Mouse (Mus musculus) stomach, embryonic 14.5 days (tissue): ENCODE measurements around the gene Ripply2. TPM values are rescaled to one million over a fixed set of nuclear protein-coding genes. Genes with fewer than 3 reads are reported as not detected.

Source experiments
- ATAC-seq: fragments of 200-750 bp; cut with Nextera tagmentation; 2 replicates; pipeline ENCODE4 v1.8.0; 2017; ENCODE audit warnings: low read depth, moderate TSS enrichment; ENCODE audit not compliant: insufficient number of reproducible peaks, insufficient read depth, low FRiP score
- H3K27ac ChIP-seq: fragments of 300-500 bp; sonication (generic); 2 replicates; pipeline ENCODE4 v1.5.1; 2014; ENCODE audit warnings: mild to moderate bottlenecking, low read length, moderate library complexity, mixed read lengths
- H3K27me3 ChIP-seq: fragments of 300-500 bp; sonication (generic); 2 replicates; pipeline ENCODE4 v1.6.1; 2014; ENCODE audit warnings: low read length, control low read depth, mixed read lengths; ENCODE audit not compliant: control insufficient read depth, insufficient read depth
- H3K36me3 ChIP-seq: fragments of 300-500 bp; sonication (generic); 2 replicates; pipeline ENCODE4 v1.6.1; 2014; ENCODE audit warnings: mild to moderate bottlenecking, control low read depth, low read length, moderate library complexity, mixed read lengths; ENCODE audit not compliant: control insufficient read depth, insufficient read depth
- H3K4me1 ChIP-seq: fragments of 300-500 bp; sonication (generic); 2 replicates; pipeline ENCODE4 v1.6.1; 2014; ENCODE audit warnings: low read length, control low read depth, mixed read lengths; ENCODE audit not compliant: control insufficient read depth, insufficient read depth
- H3K4me2 ChIP-seq: fragments of 300-500 bp; sonication (generic); replicated peaks from 2 replicates; pipeline ENCODE4 v1.6.1; 2014; ENCODE audit warnings: low read depth, low read length, control low read depth
- H3K4me3 ChIP-seq: fragments of 300-500 bp; sonication (generic); 2 replicates; pipeline ENCODE4 v1.5.1; 2014; ENCODE audit warnings: low read depth, low read length, control low read depth
- H3K9ac ChIP-seq: fragments of 300-500 bp; sonication (generic); replicated peaks from 2 replicates; pipeline ENCODE4 v1.6.1; 2014; ENCODE audit warnings: low read depth, mild to moderate bottlenecking, control low read depth, low read length, moderate library complexity, mixed read lengths
- H3K9me3 ChIP-seq: fragments of 300-500 bp; sonication (generic); 2 replicates; pipeline ENCODE4 v1.6.1; 2016; ENCODE audit warnings: low read depth, low read length, control low read depth; ENCODE audit not compliant: control insufficient read depth
- WGBS: fragments of 180-500 bp; shearing (Covaris S2); extraction: QIAGEN DNeasy Blood & Tissue Kit; methylation state at CpG from one replicate; pipeline ENCODE4 v1.1.7; 2014; 5-methylcytosine and 5-hydroxymethylcytosine counted together
- polyA plus RNA-seq: library from polyadenylated mRNA; unstranded; fragments of >200 nt; fragmentation: Nextera tagmentation; extraction: Ambion mirVana; gene quantifications from 2 replicates; pipeline ENCODE4 v1.2.1, GENCODE M21; 2014

Ripply2 gene
- polyA plus RNA-seq, 1 experiment from 2014 or later: 1.3 TPM

DNA sequence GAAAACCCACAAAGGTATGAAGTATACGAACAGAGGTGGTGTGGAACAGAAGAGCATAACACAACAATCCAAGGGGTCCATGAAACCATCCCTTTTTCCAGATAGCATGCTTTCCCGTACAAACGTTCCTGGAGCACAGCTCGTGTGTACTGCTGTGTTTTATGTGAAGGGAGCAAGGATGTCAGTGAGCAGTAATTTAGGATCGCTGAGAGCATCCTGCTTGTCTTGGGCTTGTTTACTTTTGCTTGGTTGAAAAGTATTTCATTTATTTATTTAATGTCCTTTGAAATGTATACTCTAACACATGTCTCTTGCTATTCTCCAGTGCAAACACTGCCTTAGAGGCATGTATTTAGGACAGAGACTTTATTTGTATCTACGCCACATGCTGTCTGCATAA lies 30.2 kb upstream of the Ripply2 start:
- no peak overlapping the region for H3K9ac ChIP-seq
- H3K4me2 ChIP-seq: no peak overlapping the region
- ATAC-seq: no peak
- no peaks in the 10 kb centered on the region for H3K27me3 ChIP-seq
- H3K9me3 ChIP-seq: no peaks in the 10 kb centered on the region
- no peak overlapping the region for H3K4me3 ChIP-seq
- H3K27ac ChIP-seq: no peak overlapping the region
- H3K36me3 ChIP-seq: no peaks in the 10 kb centered on the region
- H3K4me1 ChIP-seq: no peaks in the 10 kb centered on the region
- WGBS: 33% methylated on average over 6 of the region's 6 CpGs

DNA sequence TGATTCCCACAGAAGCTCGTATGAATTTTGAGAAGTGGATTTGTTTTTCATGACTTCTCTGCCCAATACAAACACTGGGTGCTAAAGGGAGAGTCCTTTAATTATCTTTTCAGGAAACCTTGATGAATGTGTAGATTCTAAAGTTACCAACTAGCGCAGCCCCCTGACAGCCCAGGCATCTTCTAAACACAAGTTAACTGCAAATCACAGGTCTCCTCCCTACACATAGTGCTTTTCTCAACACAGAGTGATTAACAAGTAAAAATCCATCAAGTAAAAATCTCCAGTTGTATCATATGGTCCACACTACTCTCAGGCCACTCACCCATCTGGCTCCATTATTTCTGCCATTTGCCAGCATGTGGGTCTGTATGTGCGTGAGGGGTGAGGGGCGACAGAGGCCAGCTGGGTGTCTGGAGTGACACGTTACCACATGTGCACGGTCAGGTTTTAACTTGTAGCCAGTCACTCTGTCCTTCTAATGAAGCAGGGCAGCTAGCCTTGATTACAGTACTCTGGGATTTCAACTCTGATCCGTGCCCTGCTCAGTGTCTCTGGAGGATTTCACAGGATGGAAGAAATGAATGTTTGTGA lies 28.5 kb upstream of the Ripply2 start:
- H3K4me3 ChIP-seq: no peak overlapping the region
- no peak overlapping the region for H3K27ac ChIP-seq
- ATAC-seq: no peak
- no peak overlapping the region for H3K9ac ChIP-seq
- no peak overlapping the region for H3K4me2 ChIP-seq
- no peaks in the 10 kb centered on the region for H3K9me3 ChIP-seq
- H3K27me3 ChIP-seq: no peaks in the 10 kb centered on the region
- WGBS: 35% methylated on average over 7 of the region's 7 CpGs
- H3K4me1 ChIP-seq: no peaks in the 10 kb centered on the region
- H3K36me3 ChIP-seq: no peaks in the 10 kb centered on the region

DNA sequence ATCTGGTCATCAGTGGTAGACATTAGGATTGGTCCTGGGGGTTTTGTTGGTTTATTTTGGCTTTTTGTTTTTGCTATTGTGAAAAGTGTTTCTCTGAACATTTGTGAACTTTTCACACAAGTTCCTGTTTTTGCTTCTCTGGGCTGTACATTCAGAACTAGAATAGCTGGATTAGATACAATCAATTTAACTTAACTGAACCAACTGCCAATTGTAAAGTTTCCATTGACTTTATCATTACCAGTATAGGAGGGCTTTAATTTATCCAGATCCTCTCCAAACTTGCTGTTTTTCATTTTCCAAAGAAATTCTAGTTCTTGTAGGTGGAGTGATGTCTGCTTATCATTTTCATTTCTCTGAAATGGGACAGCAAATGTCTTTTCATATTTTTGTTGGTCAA lies 25.5 kb upstream of the Ripply2 start:
- Histone ChIP-seq H3K27me3 (no peaks in the 10 kb centered on the region), H3K9me3 (no peaks in the 10 kb centered on the region), H3K4me1 (no peaks in the 10 kb centered on the region), H3K4me3 (no peak overlapping the region), H3K4me2 (no peak overlapping the region), H3K9ac (no peak overlapping the region), H3K36me3 (no peaks in the 10 kb centered on the region), H3K27ac (no peak overlapping the region)
- no peak for ATAC-seq

DNA sequence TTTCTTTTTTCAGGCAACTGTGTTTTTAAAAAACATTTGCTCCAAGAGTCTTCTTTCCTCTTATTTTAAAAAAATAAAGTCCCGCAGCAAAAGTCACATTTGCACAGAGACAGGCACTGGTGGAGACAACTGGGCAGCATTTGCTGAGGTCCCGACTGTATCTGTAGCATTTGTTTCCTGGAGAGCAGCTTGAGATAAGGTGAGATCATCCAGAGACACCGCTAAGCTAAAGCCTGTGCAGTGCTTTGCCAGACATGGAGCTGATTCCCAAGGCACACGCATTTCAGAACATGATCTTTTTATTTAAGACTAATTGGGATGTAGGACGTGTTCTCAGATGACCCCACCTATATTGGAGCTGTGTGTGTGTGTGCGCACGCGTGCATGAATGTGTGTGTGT lies 23.6 kb upstream of the Ripply2 start:
- WGBS: 69% methylated on average over 8 of the region's 8 CpGs
- no peak overlapping the region for H3K27ac ChIP-seq
- H3K9ac ChIP-seq: no peak overlapping the region
- no peaks in the 10 kb centered on the region for H3K9me3 ChIP-seq
- H3K36me3 ChIP-seq: no peaks in the 10 kb centered on the region
- no peaks in the 10 kb centered on the region for H3K4me1 ChIP-seq
- no peak overlapping the region for H3K4me2 ChIP-seq
- no peaks in the 10 kb centered on the region for H3K27me3 ChIP-seq
- no peak for ATAC-seq
- H3K4me3 ChIP-seq: no peak overlapping the region

DNA sequence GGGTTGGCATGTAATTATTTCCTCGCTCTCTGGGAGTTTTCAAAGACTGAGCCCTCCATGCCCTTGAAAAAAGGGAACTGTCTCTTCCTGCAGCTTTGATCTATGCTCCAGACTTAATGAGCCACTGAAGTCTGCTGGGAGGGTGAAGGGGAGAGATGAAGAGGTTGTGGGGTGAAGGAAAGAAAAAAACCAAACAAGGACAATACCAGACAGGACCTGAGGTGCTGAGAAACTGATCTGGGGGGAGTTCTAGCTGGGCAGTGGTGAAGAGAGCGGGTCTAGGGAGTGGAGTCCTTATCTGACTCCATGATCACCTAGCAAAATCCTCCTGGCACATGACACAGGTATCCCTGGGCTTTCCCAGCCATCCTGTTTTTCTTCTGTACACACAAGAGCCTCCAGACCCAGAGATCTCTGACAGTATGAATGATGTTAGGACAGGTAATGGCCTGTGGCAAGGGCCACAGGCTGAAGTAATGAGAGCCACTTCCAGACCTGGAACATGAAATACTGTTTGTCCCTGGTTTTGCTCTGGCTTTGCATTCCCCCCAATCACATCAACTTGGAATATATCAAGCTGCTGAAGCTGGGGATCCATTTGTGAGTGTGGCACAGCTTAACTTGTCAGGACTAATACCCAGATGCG lies 18.2 kb upstream of the Ripply2 start:
- 59% methylated on average over 3 of the region's 3 CpGs for WGBS

DNA sequence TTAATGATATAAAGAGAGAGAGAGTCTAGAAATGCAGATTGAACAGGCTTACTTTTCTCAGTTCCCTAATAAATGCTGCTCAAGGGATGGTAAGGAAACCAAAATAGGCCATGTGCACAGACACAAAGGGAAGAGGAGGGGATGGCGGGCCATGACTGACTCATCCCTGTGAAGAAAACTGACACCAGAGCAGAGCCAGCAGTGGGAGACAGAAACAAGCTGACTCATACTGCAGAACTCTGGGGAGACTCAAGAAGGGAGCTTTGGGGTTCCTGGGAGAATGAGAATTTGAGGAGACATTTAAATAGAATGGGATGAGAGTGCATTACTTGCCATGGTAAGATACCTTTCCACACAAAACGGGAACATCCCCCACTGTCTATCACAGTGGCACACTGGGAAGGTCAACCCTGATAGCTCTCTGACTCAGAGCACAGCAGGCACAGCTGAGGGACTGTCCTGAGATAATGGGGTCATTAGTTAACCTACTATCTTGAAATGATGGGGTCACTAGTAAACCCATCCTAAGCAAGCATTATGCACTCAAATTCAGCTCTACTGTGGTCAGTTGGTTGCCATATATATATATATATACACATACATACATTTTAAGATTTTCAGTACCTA lies 15.3 kb upstream of the Ripply2 start:
- Histone ChIP-seq H3K4me3 (no peak overlapping the region), H3K4me2 (no peak overlapping the region), H3K4me1 (no peaks in the 10 kb centered on the region), H3K9ac (no peak overlapping the region), H3K27me3 (no peaks in the 10 kb centered on the region), H3K36me3 (no peaks in the 10 kb centered on the region), H3K9me3 (no peaks in the 10 kb centered on the region), H3K27ac (no peak overlapping the region)
- WGBS: 75% methylated on average over 2 of the region's 2 CpGs
- no peak for ATAC-seq

More for the DNA sequence above, 18.2 kb upstream of the Ripply2 start:
- no peaks in the 10 kb centered on the region for H3K36me3 ChIP-seq
- H3K4me3 ChIP-seq: no peak overlapping the region
- no peaks in the 10 kb centered on the region for H3K4me1 ChIP-seq
- no peak overlapping the region for H3K4me2 ChIP-seq
- H3K27me3 ChIP-seq: no peaks in the 10 kb centered on the region
- H3K9ac ChIP-seq: no peak overlapping the region
- ATAC-seq: no peak
- no peak overlapping the region for H3K27ac ChIP-seq
- H3K9me3 ChIP-seq: no peaks in the 10 kb centered on the region

DNA sequence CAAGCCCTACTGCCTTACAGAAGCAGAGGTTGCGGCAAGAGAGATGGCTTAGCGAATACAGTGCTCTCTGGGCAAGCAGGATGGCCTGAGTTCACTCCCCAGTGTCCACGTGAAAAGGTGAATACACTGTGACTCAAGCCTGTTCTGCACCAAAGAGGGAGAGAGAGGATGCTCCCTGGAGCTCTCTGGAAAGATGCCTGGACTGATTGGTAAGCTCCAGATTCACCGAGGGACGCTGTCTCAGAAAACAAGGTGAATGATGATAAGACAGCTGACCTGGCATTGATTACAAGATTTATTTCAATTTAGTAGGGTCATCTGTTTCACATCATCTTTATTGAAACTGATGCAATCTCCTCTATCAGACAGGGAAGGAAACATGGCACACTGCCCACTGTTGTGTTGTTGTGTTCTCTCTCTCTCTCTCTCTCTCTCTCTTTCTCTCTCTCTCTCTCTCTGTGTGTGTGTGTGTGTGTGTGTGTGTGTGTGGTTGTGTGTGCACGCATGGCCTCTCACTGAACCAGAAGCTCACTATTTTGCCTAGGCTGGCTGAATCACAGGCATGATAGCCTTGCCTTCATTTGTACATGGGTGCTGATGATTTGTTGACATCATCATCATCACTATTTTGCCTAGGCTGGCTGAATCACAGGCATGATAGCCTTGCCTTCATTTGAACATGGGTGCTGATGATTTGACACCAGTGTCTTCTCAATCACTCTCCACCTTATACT lies 10.5 kb upstream of the Ripply2 start:
- Histone ChIP-seq H3K9ac (no peak overlapping the region), H3K27ac (no peak overlapping the region), H3K36me3 (no peaks in the 10 kb centered on the region), H3K4me3 (no peak overlapping the region), H3K4me1 (no peaks in the 10 kb centered on the region), H3K27me3 (no peaks in the 10 kb centered on the region), H3K9me3 (no peaks in the 10 kb centered on the region), H3K4me2 (no peak overlapping the region)
- 71% methylated on average over 6 of the region's 6 CpGs for WGBS
- ATAC-seq: no peak

DNA sequence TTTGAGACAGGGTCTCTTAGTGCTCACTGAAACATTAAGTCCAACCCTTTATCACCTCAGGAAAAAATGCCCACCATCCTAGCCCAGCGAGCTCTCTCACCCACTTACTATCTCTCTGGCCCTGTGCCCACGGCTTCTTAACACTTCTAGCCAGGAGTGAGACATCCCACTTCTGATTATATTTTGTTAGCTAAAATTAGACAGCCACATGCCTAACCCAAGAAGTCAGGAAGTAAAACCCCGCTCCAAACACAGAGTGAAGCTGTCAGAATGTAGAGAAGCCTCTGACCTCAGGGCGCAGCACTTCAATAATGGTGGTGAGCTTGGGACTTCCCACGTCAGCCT lies 9.9 kb upstream of the Ripply2 start:
- no peak overlapping the region for H3K4me3 ChIP-seq
- no peak overlapping the region for H3K27ac ChIP-seq
- no peak overlapping the region for H3K9ac ChIP-seq
- 37% methylated on average over 5 of the region's 5 CpGs for WGBS
- no peak for ATAC-seq
- H3K9me3 ChIP-seq: no peaks in the 10 kb centered on the region
- H3K4me1 ChIP-seq: no peaks in the 10 kb centered on the region
- H3K36me3 ChIP-seq: no peaks in the 10 kb centered on the region
- no peak overlapping the region for H3K4me2 ChIP-seq
- no peaks in the 10 kb centered on the region for H3K27me3 ChIP-seq
